Mouse (Mus musculus) lung, postnatal 0 days (tissue): ENCODE measurements at regions not wholly inside any gene's neighbourhood (a gene's known extent, or its start where the extent isn't known, plus 50 kb on each side); places are given as distances from the start of the nearest gene placed in this dataset.

ENCODE experiments used
- CTCF ChIP-seq: IDR thresholded peaks from 2 replicates; pipeline ENCODE4 v1.5.1; 2016; ENCODE audit warnings: antibody characterized with exemption, mild to moderate bottlenecking
- EP300 ChIP-seq: IDR thresholded peaks from 2 replicates; pipeline ENCODE4 v1.6.1; 2016; ENCODE audit warnings: antibody characterized with exemption, mild to moderate bottlenecking, control low read depth

GRCm38 (mm10) chr1:189108260-189109035 is 100.8 kb upstream of the Kctd3 start:
- TF ChIP-seq EP300 (no peak), CTCF (no peak)
